Mouse (Mus musculus): ENCODE results near the gene Cped1.
"Not testable (repeated sequence)": the region's sequence is repeated elsewhere in the genome, so short reads cannot be mapped to it uniquely, and the experiment has no call there.

Cped1 gene

GRCm38 (mm10) chr6:22222947-22223346, 237.2 kb downstream of the Cped1 start:
- in situ Hi-C loops (cut with MboI, MseI) = no loop called here

- in situ Hi-C loops (cut with MboI, MseI) = no loop called here
Observed at GRCm38 (mm10) chr6:22224351-22224750, 238.6 kb downstream of the Cped1 start.

- in situ Hi-C loops (cut with MboI, MseI) = no loop called here
Observed at GRCm38 (mm10) chr6:22231244-22231643, 245.5 kb downstream of the Cped1 start.

- in situ Hi-C loops (cut with MboI, MseI) = no loop called here
Observed at GRCm38 (mm10) chr6:22233517-22233916, 247.8 kb downstream of the Cped1 start.

- in situ Hi-C loops (cut with MboI, MseI) = no loop called here
Observed at GRCm38 (mm10) chr6:22235133-22235532, 249.4 kb downstream of the Cped1 start.

GRCm38 (mm10) chr6:22243321-22243720, 257.6 kb downstream of the Cped1 start:
- in situ Hi-C loops (cut with MboI, MseI) = no loop called here

GRCm38 (mm10) chr6:22246696-22247095, 261.0 kb downstream of the Cped1 start:
- in situ Hi-C loops (cut with MboI, MseI) = no loop called here

- in situ Hi-C loops (cut with MboI, MseI) = no loop called here
Observed at GRCm38 (mm10) chr6:22258784-22259183, 273.1 kb downstream of the Cped1 start.

- in situ Hi-C loops (cut with MboI, MseI) = no loop called here
Observed at GRCm38 (mm10) chr6:22262519-22262918, 276.8 kb downstream of the Cped1 start.

- in situ Hi-C loops (cut with MboI, MseI) = not testable (repeated sequence)
Observed at GRCm38 (mm10) chr6:22264094-22264493, 278.4 kb downstream of the Cped1 start.

- in situ Hi-C loops (cut with MboI, MseI) = no loop called here
Observed at GRCm38 (mm10) chr6:22266018-22266417, 280.3 kb downstream of the Cped1 start.

- in situ Hi-C loops (cut with MboI, MseI) = no loop called here
Observed at GRCm38 (mm10) chr6:22267807-22268667, 282.3 kb downstream of the Cped1 start.

GRCm38 (mm10) chr6:22268677-22269076, 283.0 kb downstream of the Cped1 start:
- in situ Hi-C loops (cut with MboI, MseI) = no loop called here

- in situ Hi-C loops (cut with MboI, MseI) = no loop called here
Observed at GRCm38 (mm10) chr6:22269840-22270521, 284.3 kb downstream of the Cped1 start.

- in situ Hi-C loops (cut with MboI, MseI) = no loop called here
Observed at GRCm38 (mm10) chr6:22277941-22278340, 292.2 kb downstream of the Cped1 start.

GRCm38 (mm10) chr6:22280217-22280861, 294.6 kb downstream of the Cped1 start:
- in situ Hi-C loops (cut with MboI, MseI) = loop anchor here (10.0 kb wide), 1 partner anchor 166 kb away; no protein-coding TSS in a partner anchor

GRCm38 (mm10) chr6:22282405-22282804, 296.7 kb downstream of the Cped1 start:
- in situ Hi-C loops (cut with MboI, MseI) = loop anchor here (10.0 kb wide), 1 partner anchor 168 kb away; no protein-coding TSS in a partner anchor

- in situ Hi-C loops (cut with MboI, MseI) = loop anchor here (10.0 kb wide), 1 partner anchor 173 kb away; no protein-coding TSS in a partner anchor
Observed at GRCm38 (mm10) chr6:22288004-22288736, 302.5 kb downstream of the Cped1 start, which contains the start of gene Wnt16. Gene Wnt16, plus strand, starts transcription at chr6:22288227.

GRCm38 (mm10) chr6:22288737-22289460, 303.2 kb downstream of the Cped1 start:
- in situ Hi-C loops (cut with MboI, MseI) = loop anchor here (10.0 kb wide), 1 partner anchor 174 kb away; no protein-coding TSS in a partner anchor

- in situ Hi-C loops (cut with MboI, MseI) = loop anchor here (10.0 kb wide), 1 partner anchor 175 kb away; no protein-coding TSS in a partner anchor
Observed at GRCm38 (mm10) chr6:22289461-22290021, 303.8 kb downstream of the Cped1 start.

All from T-helper 2 cell (primary cell).